Mouse (Mus musculus): ENCODE results near the gene Add3. TPM values are rescaled to one million over a fixed set of nuclear protein-coding genes. Genes with fewer than 3 reads are reported as not detected.

Gene Add3
- polyA plus RNA-seq, 1 experiment from 2014 or later, result 100 TPM

DNA sequence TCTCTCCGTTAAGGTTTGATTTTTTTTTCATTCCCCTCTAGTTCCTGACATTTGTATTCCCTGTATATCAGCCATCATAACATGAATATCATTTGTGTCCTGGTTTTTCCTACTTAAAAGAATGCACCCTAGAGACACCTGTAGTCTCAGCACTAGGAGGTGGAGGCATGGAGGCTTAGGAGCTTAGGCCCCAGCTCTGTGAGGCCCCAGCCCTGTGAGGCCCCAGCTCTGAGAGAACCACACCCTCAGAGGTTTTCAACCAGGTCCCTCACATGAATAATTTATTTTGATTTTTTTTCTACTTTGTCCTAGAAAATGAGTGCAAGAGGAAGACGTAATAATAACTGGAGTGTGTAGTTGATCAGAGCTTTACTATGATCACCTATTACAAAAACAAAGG, 107.3 kb downstream of the Add3 start:
- H3K27me3 ChIP-seq (replicated peaks; ENCODE audit: insufficient read depth, low read length), result no peaks in the 10 kb centered on the region
- no peak for DNase-seq (ENCODE audit: low spot score)
- H3K4me2 ChIP-seq (replicated peaks; ENCODE audit: low read depth, low read length), result no peak overlapping the region
- H3K9me3 ChIP-seq (ENCODE audit: low read length), result no peaks in the 10 kb centered on the region
- H3K9ac ChIP-seq (replicated peaks; ENCODE audit: low read depth), result no peak overlapping the region
- 68% methylated on average over 2 of the region's 2 CpGs for WGBS
- H3K27ac ChIP-seq (ENCODE audit: low read length), result no peak overlapping the region
- no peak overlapping the region for H3K4me3 ChIP-seq (ENCODE audit: low read depth, low read length)
- no peak for ATAC-seq
- no peaks in the 10 kb centered on the region for H3K4me1 ChIP-seq (ENCODE audit: insufficient read depth, low read depth, low read length)
- TF ChIP-seq CTCF (IDR thresholded peaks at IDR 0.05) (no peak), EP300 (IDR thresholded peaks at IDR 0.05) (no peak)
- H3K36me3 ChIP-seq (ENCODE audit: insufficient read depth, low read length), result peaks cover 19% of the 10 kb centered on the region; the same call in 1 of the 2 replicates

- WGBS, result 17% methylated on average over 11 of the region's 11 CpGs
- DNase-seq (ENCODE audit: low spot score), result peak; percentile 89
- Histone ChIP-seq H3K4me1 (ENCODE audit: insufficient read depth, low read depth, low read length) (no peaks in the 10 kb centered on the region), H3K9ac (replicated peaks; ENCODE audit: low read depth) (no peak overlapping the region), H3K27me3 (replicated peaks; ENCODE audit: insufficient read depth, low read length) (no peaks in the 10 kb centered on the region), H3K4me3 (ENCODE audit: low read depth, low read length) (no peak overlapping the region), H3K36me3 (ENCODE audit: insufficient read depth, low read length) (peaks cover 15% of the 10 kb centered on the region; the same call in 1 of the 2 replicates), H3K4me2 (replicated peaks; ENCODE audit: low read depth, low read length) (no peak overlapping the region), H3K9me3 (ENCODE audit: low read length) (no peaks in the 10 kb centered on the region), H3K27ac (ENCODE audit: low read length) (no peak overlapping the region; the same call in 1 of the 2 replicates)
- peak; percentile 48 for ATAC-seq
- no peak for TF ChIP-seq EP300 (IDR thresholded peaks at IDR 0.05)
- TF ChIP-seq CTCF (IDR thresholded peaks at IDR 0.05), result peak; percentile 93
Measured at GRCm38 (mm10) chr19:53248023-53248494, 107.8 kb downstream of the Add3 start.

DNA sequence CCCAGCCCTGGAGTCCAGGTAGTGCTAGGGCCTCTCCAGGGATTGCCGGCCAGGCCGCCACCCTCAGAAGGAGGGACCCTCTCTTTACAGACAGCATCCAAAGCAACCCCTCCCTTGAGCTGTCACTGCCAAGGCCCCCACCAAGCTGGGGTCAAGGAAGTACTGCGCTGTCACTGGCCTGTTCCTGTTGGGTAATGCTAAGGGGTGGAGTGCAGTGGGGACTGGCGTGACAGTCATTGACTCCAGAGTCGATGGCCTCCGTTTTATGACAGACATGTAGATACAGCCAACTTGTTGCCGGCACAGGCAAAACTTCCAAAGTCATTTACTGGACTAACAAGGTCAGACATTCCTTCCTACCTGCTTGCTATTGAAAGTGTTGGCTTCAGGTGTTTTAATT, 110.8 kb downstream of the Add3 start:
- Histone ChIP-seq H3K27me3 (replicated peaks; ENCODE audit: insufficient read depth, low read length) (no peaks in the 10 kb centered on the region), H3K4me2 (replicated peaks; ENCODE audit: low read depth, low read length) (no peak overlapping the region), H3K9ac (replicated peaks; ENCODE audit: low read depth) (no peak overlapping the region), H3K27ac (ENCODE audit: low read length) (0 out of 2 replicates have a peak overlapping the region, but pooled peaks have one; percentile 26), H3K4me3 (ENCODE audit: low read depth, low read length) (no peak overlapping the region), H3K9me3 (ENCODE audit: low read length) (no peaks in the 10 kb centered on the region), H3K36me3 (ENCODE audit: insufficient read depth, low read length) (peaks cover 2% of the 10 kb centered on the region; the same call in 1 of the 2 replicates), H3K4me1 (ENCODE audit: insufficient read depth, low read depth, low read length) (no peaks in the 10 kb centered on the region)
- no peak for DNase-seq (ENCODE audit: low spot score)
- no peak for TF ChIP-seq EP300 (IDR thresholded peaks at IDR 0.05)
- no peak for TF ChIP-seq CTCF (IDR thresholded peaks at IDR 0.05)
- 86% methylated on average over 7 of the region's 7 CpGs for WGBS
- peak; percentile 34; the same call in 1 of the 2 replicates for ATAC-seq

DNA sequence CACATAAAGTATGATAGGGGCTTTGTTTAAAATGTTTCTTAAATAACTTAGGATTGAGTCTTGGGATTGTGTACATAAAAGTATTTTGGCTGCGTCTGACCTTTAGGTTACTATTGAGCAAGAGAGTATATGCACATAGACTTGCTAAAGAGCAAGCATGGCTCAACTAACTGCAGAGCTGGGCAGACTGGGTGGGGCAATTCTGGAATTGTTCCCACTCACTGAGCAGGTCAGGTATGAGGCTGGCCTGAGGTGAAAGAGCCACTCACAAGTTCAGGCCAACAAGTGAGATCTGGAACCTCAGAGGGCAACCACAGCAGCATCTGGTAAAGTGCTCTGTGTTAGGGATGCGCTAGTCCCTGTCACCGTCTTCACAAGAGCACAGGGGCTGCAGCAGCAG, 111.4 kb downstream of the Add3 start:
- Histone ChIP-seq H3K4me1 (ENCODE audit: insufficient read depth, low read depth, low read length) (no peaks in the 10 kb centered on the region), H3K27ac (ENCODE audit: low read length) (no peak overlapping the region), H3K4me2 (replicated peaks; ENCODE audit: low read depth, low read length) (no peak overlapping the region), H3K36me3 (ENCODE audit: insufficient read depth, low read length) (no peaks in the 10 kb centered on the region; the same call in 1 of the 2 replicates), H3K9ac (replicated peaks; ENCODE audit: low read depth) (no peak overlapping the region), H3K9me3 (ENCODE audit: low read length) (no peaks in the 10 kb centered on the region), H3K27me3 (replicated peaks; ENCODE audit: insufficient read depth, low read length) (no peaks in the 10 kb centered on the region), H3K4me3 (ENCODE audit: low read depth, low read length) (no peak overlapping the region)
- TF ChIP-seq CTCF (IDR thresholded peaks at IDR 0.05), result no peak
- TF ChIP-seq EP300 (IDR thresholded peaks at IDR 0.05), result 0 out of 2 replicates have a peak, but pooled peaks have one; percentile 10
- peak; percentile 66 for DNase-seq (ENCODE audit: low spot score)
- peak; percentile 58 for ATAC-seq
- WGBS, result 73% methylated on average over 3 of the region's 3 CpGs

DNA sequence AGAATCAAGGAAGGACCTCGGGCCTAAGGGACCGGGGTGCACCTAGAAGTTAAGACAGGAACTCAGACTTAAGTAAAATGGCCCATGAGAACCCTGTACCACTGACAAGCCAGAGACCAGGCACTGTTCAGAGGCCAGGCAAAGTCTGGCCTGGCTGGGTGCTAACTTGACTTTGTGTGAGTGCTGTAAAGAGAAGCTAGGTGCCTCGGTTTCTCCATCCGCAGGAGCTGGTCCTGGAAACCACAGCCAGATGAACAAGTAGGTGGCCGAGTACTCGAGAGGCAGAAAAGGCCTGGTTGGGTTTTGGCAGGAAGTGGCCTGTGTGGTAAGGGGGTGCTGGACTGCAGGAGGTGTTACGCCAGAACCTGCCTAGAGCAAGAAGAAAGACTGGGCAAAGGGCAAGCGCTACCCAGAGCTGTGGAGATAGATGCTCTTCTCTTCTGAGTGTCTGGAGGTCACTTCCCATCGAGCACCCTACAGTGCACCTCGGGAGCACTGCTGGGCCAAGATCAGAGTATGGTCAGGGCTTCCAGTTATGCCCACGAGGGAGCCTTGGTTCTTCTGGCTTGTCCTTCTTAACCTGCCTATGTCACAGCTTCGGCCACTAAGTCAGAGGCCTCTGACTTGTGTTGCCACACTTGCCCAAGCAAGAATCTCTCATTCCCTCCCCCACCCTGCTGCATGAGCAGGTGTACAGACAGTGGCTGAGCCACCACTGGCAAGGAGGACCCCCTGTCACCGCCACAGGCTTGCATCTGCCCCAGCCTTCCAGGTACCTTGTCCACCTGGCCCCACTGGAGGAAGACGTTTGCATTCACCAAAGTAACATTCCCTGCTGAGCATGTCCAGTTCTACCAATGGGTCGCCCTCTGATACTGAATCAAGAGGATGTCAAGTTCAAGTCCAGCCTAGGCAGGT, 112.1 kb downstream of the Add3 start:
- no peak overlapping the region for H3K27ac ChIP-seq (ENCODE audit: low read length)
- TF ChIP-seq CTCF (IDR thresholded peaks at IDR 0.05), result no peak
- no peak for TF ChIP-seq EP300 (IDR thresholded peaks at IDR 0.05)
- H3K4me1 ChIP-seq (ENCODE audit: insufficient read depth, low read depth, low read length), result no peaks in the 10 kb centered on the region
- no peak overlapping the region for H3K9ac ChIP-seq (replicated peaks; ENCODE audit: low read depth)
- ATAC-seq (peak; percentile 8; the same call in 1 of the 2 replicates), DNase-seq (ENCODE audit: low spot score) (peak; percentile 21)
- no peaks in the 10 kb centered on the region; the same call in 1 of the 2 replicates for H3K36me3 ChIP-seq (ENCODE audit: insufficient read depth, low read length)
- H3K9me3 ChIP-seq (ENCODE audit: low read length), result no peaks in the 10 kb centered on the region
- WGBS, result 84% methylated on average over 15 of the region's 15 CpGs
- H3K4me2 ChIP-seq (replicated peaks; ENCODE audit: low read depth, low read length), result no peak overlapping the region
- no peaks in the 10 kb centered on the region for H3K27me3 ChIP-seq (replicated peaks; ENCODE audit: insufficient read depth, low read length)
- no peak overlapping the region for H3K4me3 ChIP-seq (ENCODE audit: low read depth, low read length)

DNA sequence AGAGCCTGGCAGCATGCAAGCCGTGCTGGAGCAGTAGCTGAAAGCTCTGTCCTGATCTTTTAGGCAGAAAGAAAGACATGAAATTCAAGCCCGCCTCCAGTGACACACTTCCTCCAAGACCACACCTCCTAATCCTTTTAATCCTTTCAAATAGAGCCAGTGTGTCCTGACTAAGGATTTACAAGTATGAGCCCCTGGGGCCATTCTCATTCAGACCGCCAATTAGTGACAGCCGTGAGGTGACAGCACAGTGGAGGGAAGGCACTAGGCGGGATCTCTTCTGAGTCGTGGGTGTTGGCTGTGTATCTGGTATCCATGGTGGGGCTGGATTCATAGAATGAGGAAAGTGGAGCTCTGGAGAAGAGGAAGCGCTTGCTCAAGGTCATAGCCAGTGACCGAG, 116.1 kb downstream of the Add3 start:
- no peaks in the 10 kb centered on the region for H3K36me3 ChIP-seq (ENCODE audit: insufficient read depth, low read length)
- no peak overlapping the region for H3K4me2 ChIP-seq (replicated peaks; ENCODE audit: low read depth, low read length)
- H3K27ac ChIP-seq (ENCODE audit: low read length), result no peak overlapping the region
- no peak for ATAC-seq
- no peaks in the 10 kb centered on the region for H3K27me3 ChIP-seq (replicated peaks; ENCODE audit: insufficient read depth, low read length)
- no peak for TF ChIP-seq EP300 (IDR thresholded peaks at IDR 0.05)
- TF ChIP-seq CTCF (IDR thresholded peaks at IDR 0.05), result no peak
- H3K9ac ChIP-seq (replicated peaks; ENCODE audit: low read depth), result no peak overlapping the region
- no peak overlapping the region for H3K4me3 ChIP-seq (ENCODE audit: low read depth, low read length)
- no peaks in the 10 kb centered on the region for H3K9me3 ChIP-seq (ENCODE audit: low read length)
- 90% methylated on average over 8 of the region's 8 CpGs for WGBS
- DNase-seq (ENCODE audit: low spot score), result no peak
- H3K4me1 ChIP-seq (ENCODE audit: insufficient read depth, low read depth, low read length), result no peaks in the 10 kb centered on the region

Measured in lung, postnatal 0 days (tissue).